ENCODE assay signal across 9 mouse cellular contexts in the genomic region with DNA sequence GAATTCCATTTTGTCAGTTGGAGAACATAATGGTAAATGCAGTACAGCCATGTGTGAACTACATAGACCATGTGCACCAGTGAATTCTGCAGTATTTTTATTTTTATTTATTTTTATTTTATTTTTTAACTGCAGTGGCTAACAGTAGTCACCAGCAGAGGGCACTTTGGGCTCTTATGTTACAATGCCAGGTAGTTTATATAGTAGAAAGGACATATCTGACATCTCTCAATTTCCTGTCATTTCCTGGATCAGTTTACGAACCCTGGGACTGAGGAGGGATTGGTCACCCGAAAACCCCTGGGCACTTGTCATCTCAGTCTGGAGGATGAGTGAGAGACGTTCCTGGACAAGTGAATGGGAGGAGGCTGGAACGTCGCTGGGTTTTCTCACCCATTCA. TPM values are rescaled to one million over a fixed set of nuclear protein-coding genes. Genes with fewer than 3 reads are reported as not detected.
DNase-seq lines count a peak whose midpoint lies in the region; TF ChIP-seq lines count a peak whose summit lies in the region.
"Had no signal": no experiment of that assay in that cellular context is flagged by ENCODE, and none has a peak within 500 bp of the region (broad histone marks: within the 10 kb centered on the region; RNA-seq: fewer than 3 reads in every experiment).

No protein-coding gene starts in this region.

- no peak overlapping the region for H3K27ac ChIP-seq in heart, adult 2 months
- no peak overlapping the region for H3K27ac ChIP-seq in embryonic facial prominence, embryonic 10.5 days (replicated peaks)
- H3K27ac ChIP-seq: macrophage had no signal

- no peak for DNase-seq in heart, adult 2 months
- DNase-seq in heart, adult 9 months (ENCODE audit: low spot score in 2 of 2), result no peak
- DNase-seq in 3T3-L1 (ENCODE audit: low read depth, low spot score), result peak; percentile 59
- DNase-seq in embryonic facial prominence, embryonic 10.5 days (ENCODE audit: low spot score), result peak; percentile 24
- DNase-seq in layer of hippocampus, postnatal 14 days (ENCODE audit: low spot score in 2 of 2), result peak; percentile 20 to 34
- peak; percentile 51 for DNase-seq in retina, embryonic 14.5 days (ENCODE audit: low spot score)
- DNase-seq in urinary bladder, postnatal 36 days (ENCODE audit: low spot score in 2 of 2), result no peak
- DNase-seq in spleen, postnatal 14 days (ENCODE audit: low spot score in 2 of 2), result no peak

- no peaks in the 10 kb centered on the region for H3K4me1 ChIP-seq in heart, adult 2 months (ENCODE audit: control insufficient read depth, insufficient read depth, low read length)
- no peaks in the 10 kb centered on the region for H3K4me1 ChIP-seq in embryonic facial prominence, embryonic 10.5 days

- no peaks in the 10 kb centered on the region for H3K27me3 ChIP-seq in heart, adult 2 months (ENCODE audit: control insufficient read depth, insufficient read depth, low read length)
- no peaks in the 10 kb centered on the region for H3K27me3 ChIP-seq in embryonic facial prominence, embryonic 10.5 days (replicated peaks; ENCODE audit: low read depth, poor library complexity, severe bottlenecking)

- 28% methylated on average over 5 of the region's 5 CpGs for WGBS in heart, adult 2 months
- WGBS in embryonic facial prominence, embryonic 10.5 days, result 23% methylated on average over 5 of the region's 5 CpGs

- intact Hi-C loops in heart, adult 2 months (cut with DNase I), result no loop called here

- TF ChIP-seq POLR2A in heart, adult 2 months (IDR thresholded peaks at IDR 0.05; ENCODE audit: insufficient read depth, low read depth, low read length), result no peak

- peak; percentile 50 for TF ChIP-seq CTCF in heart, adult 2 months (IDR thresholded peaks at IDR 0.05)

- no peaks in the 10 kb centered on the region for H3K79me2 ChIP-seq in heart, adult 2 months (replicated peaks; ENCODE audit: control insufficient read depth, insufficient read depth, low read length)

- H3K9ac ChIP-seq in heart, adult 2 months (ENCODE audit: low read depth, low read length), result no peak overlapping the region

- TF ChIP-seq EP300 in heart, adult 2 months (IDR thresholded peaks at IDR 0.05; ENCODE audit: insufficient read depth, low read depth, low read length), result no peak

- H3K4me3 ChIP-seq in heart, adult 2 months, result no peak overlapping the region
- H3K4me3 ChIP-seq in embryonic facial prominence, embryonic 10.5 days, result 0 out of 2 replicates have a peak overlapping the region, but pooled peaks have one; percentile 16

- H3K36me3 ChIP-seq in heart, adult 2 months (ENCODE audit: control insufficient read depth, insufficient read depth, low read length), result no peaks in the 10 kb centered on the region
- H3K36me3 ChIP-seq in embryonic facial prominence, embryonic 10.5 days (replicated peaks), result no peaks in the 10 kb centered on the region

- H3K9me3 ChIP-seq in embryonic facial prominence, embryonic 10.5 days, result no peaks in the 10 kb centered on the region

RNA-seq across cellular contexts. Expression of gene Brms1l, which starts 52.4 kb away (rescaled TPM):
- total RNA-seq in heart, adult 2 months (2021), result 10 to 100 TPM; 19.1 to 21.0 TPM
- polyA plus RNA-seq in heart, adult 2 months (2012; rRNA removed), result 11.8 and 24.8 TPM in 2 replicates
- polyA plus RNA-seq in embryonic facial prominence, embryonic 10.5 days (2016; fragmentation: Nextera tagmentation; extraction: Ambion mirVana), result 42.4 and 45.3 TPM in 2 replicates
- 10 to 100 TPM; 62.7 to 64.6 TPM for total RNA-seq in layer of hippocampus, postnatal 14 days (2021)

Comparison
In these comparisons a context has a peak if more than half of its experiments do, and no peak if none do; other contexts are left out.
1. DNase-seq: peak in 3T3-L1 (single experiment), embryonic facial prominence, embryonic 10.5 days (single experiment), layer of hippocampus, postnatal 14 days (2 of 2) and retina, embryonic 14.5 days (single experiment); none in heart, adult 2 months (0 of 2), heart, adult 9 months (0 of 2), urinary bladder, postnatal 36 days (0 of 2) and spleen, postnatal 14 days (0 of 2).